In the genomic region with DNA sequence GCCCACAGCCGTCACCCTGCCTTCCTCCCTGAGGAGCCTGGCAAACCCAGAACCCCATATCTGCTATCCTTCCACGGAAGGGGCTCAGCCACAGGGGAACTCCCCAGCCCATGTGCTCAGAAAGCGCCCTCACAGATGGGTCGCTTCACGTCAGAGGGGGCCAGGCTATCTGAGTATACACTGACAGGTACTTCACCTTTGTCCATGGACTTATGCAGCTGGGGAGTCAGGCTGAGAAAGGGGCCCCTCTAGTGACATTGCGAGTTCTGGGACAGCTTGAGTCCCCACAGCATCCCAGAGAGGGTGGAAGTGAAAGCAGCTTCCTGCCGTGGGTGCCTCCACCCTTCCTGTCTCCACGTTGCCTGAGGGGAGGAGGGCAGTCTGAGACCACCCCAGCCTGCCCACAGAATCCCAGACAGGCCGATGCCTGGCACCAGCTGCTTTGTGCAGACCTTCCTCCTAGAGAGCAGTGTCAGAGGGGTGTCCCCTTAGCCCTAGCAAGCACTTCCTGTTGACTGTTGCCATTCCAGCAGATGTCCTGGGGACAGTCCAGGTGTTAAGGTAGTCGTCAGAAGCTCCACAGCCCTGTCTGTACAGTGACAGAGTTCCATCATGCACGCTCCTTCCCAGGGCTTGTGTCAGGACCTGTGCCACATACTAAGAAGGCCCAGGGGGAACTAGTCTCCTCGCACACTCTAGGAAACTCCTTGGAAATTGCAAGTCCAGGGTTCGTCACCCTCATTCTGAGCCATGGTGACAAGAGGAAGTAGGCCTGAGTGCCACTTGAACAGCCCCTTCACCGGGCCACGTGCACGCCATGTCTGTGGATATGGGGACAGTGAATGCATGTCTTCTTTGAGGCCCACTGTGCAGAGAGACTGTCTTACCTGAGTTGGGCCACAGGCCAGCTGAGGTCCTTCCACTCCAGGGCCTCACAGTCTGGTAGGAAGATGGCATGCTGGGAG, we compare ENCODE assay signal across 8 mouse cellular contexts. TPM values are rescaled to one million over a fixed set of nuclear protein-coding genes. Genes with fewer than 3 reads are reported as not detected.
A peak's percentile ranks its signal among the peaks of the same experiment; 100 is the strongest.
DNase-seq lines count a peak whose midpoint lies in the region; ATAC-seq and TF ChIP-seq lines count a peak whose summit lies in the region.

No protein-coding gene starts in this region.

- H3K27ac ChIP-seq in spleen, adult 2 months (ENCODE audit: insufficient read depth, low read length), result peak overlapping the region; percentile 15
- peak overlapping the region; percentile 60 for H3K27ac ChIP-seq in liver, postnatal 0 days (ENCODE audit: low read depth)
- H3K27ac ChIP-seq in cerebellum, adult 2 months (ENCODE audit: insufficient read depth, low read length), result no peak overlapping the region

- H3K36me3 ChIP-seq in spleen, adult 2 months (ENCODE audit: control insufficient read depth, insufficient read depth, low read length), result no peaks in the 10 kb centered on the region
- no peaks in the 10 kb centered on the region for H3K36me3 ChIP-seq in liver, postnatal 0 days (replicated peaks; ENCODE audit: insufficient read depth, low read length)

- intact Hi-C loops in left cerebral cortex, postnatal 4 days (cut with DNase I), result no loop called here

- H3K4me2 ChIP-seq in liver, postnatal 0 days (ENCODE audit: low read depth, low read length), result 0 out of 2 replicates have a peak overlapping the region, but pooled peaks have one; percentile 18

- H3K9ac ChIP-seq in liver, postnatal 0 days (replicated peaks), result no peak overlapping the region

- no peaks in the 10 kb centered on the region for H3K27me3 ChIP-seq in spleen, adult 2 months (ENCODE audit: control insufficient read depth, insufficient read depth, low read length)
- no peaks in the 10 kb centered on the region for H3K27me3 ChIP-seq in liver, postnatal 0 days (ENCODE audit: insufficient read depth, low read length)
- no peaks in the 10 kb centered on the region for H3K27me3 ChIP-seq in cerebellum, adult 2 months (ENCODE audit: control insufficient read depth, insufficient read depth, low read length)

- WGBS in spleen, adult 2 months, result 20% methylated on average over 16 of the region's 16 CpGs
- 41% methylated on average over 16 of the region's 16 CpGs for WGBS in liver, postnatal 0 days (ENCODE audit: insufficient replicate concordance)
- 89% methylated on average over 16 of the region's 16 CpGs for WGBS in cerebellum, adult 2 months

- TF ChIP-seq EP300 in liver, postnatal 0 days (IDR thresholded peaks at IDR 0.05; ENCODE audit: low read depth), result no peak

- H3K4me1 ChIP-seq in spleen, adult 2 months (ENCODE audit: control insufficient read depth, insufficient read depth, insufficient read length), result peaks cover 35% of the 10 kb centered on the region
- H3K4me1 ChIP-seq in liver, postnatal 0 days (ENCODE audit: insufficient read depth), result peaks cover 50% of the 10 kb centered on the region
- H3K4me1 ChIP-seq in cerebellum, adult 2 months (ENCODE audit: control insufficient read depth, insufficient read depth, low read length), result peaks cover 63% of the 10 kb centered on the region

- no peaks in the 10 kb centered on the region for H3K9me3 ChIP-seq in liver, postnatal 0 days (ENCODE audit: low read length)

- TF ChIP-seq POLR2A in spleen, adult 2 months (IDR thresholded peaks at IDR 0.05; ENCODE audit: low read depth, low read length), result no peak
- TF ChIP-seq POLR2A in cerebellum, adult 2 months (IDR thresholded peaks at IDR 0.05; ENCODE audit: borderline replicate concordance, insufficient read depth, low read length), result no peak

- no peak for DNase-seq in frontal cortex, postnatal 36 days (ENCODE audit: low spot score in 2 of 2)
- DNase-seq in spleen, adult 2 months (ENCODE audit: low read depth in 1 of 2, low spot score in 2 of 2), result no peak
- DNase-seq in spleen, adult 12 weeks (ENCODE audit: low spot score), result no peak
- no peak for DNase-seq in liver, postnatal 0 days
- no peak for DNase-seq in retina, postnatal 1 day
- no peak for DNase-seq in cerebellum, adult 2 months
- DNase-seq in left cerebral cortex, postnatal 4 days, result no peak

- ATAC-seq in frontal cortex, adult (ENCODE audit: low TSS enrichment), result 0 out of 2 replicates have a peak, but pooled peaks have one; percentile 1
- ATAC-seq in liver, postnatal 0 days, result peak; percentile 43

- TF ChIP-seq CTCF in spleen, adult 2 months (IDR thresholded peaks at IDR 0.05; ENCODE audit: extremely low read depth, insufficient read depth, insufficient read length, insufficient replicate concordance), result no peak
- TF ChIP-seq CTCF in liver, postnatal 0 days (IDR thresholded peaks at IDR 0.05; ENCODE audit: low read depth), result no peak
- no peak for TF ChIP-seq CTCF in cerebellum, adult 2 months (IDR thresholded peaks at IDR 0.05; ENCODE audit: borderline replicate concordance, insufficient read depth, low read depth, low read length)

- no peak overlapping the region for H3K4me3 ChIP-seq in spleen, adult 2 months (ENCODE audit: extremely low read depth, insufficient read depth, insufficient read length)
- H3K4me3 ChIP-seq in liver, postnatal 0 days (ENCODE audit: low read depth, low read length), result no peak overlapping the region
- H3K4me3 ChIP-seq in cerebellum, adult 2 months (replicated peaks; ENCODE audit: insufficient read depth, low read depth, low read length), result no peak overlapping the region

RNA-seq across cellular contexts. Expression of a gene that starts 5.6 kb away (rescaled TPM):
- 39.9 and 40.1 TPM in 2 replicates for polyA plus RNA-seq in spleen, adult 2 months (2012; rRNA removed)
- 1.8 and 1.9 TPM in 2 replicates for polyA plus RNA-seq in liver, postnatal 0 days (2015; fragmentation: Nextera tagmentation; extraction: Ambion mirVana)
- polyA plus RNA-seq in cerebellum, adult 2 months (2012; rRNA removed), result 34.9 and 41.8 TPM in 2 replicates
- total RNA-seq in left cerebral cortex, postnatal 4 days (2021), result 10 to 100 TPM; 24.7 to 26.7 TPM

RNA-seq across cellular contexts. Expression of a gene that starts 25.6 kb away (rescaled TPM):
- polyA plus RNA-seq in spleen, adult 2 months (2012; rRNA removed), result 10.7 and 18.8 TPM in 2 replicates
- polyA plus RNA-seq in liver, postnatal 0 days (2015; fragmentation: Nextera tagmentation; extraction: Ambion mirVana), result 22.8 and 24.4 TPM in 2 replicates
- polyA plus RNA-seq in cerebellum, adult 2 months (2012; rRNA removed), result 69.3 and 72.0 TPM in 2 replicates
- 1 to 10 TPM; 1.5 to 1.7 TPM for total RNA-seq in left cerebral cortex, postnatal 4 days (2021)

RNA-seq across cellular contexts. Expression of a gene that starts 50.2 kb away (rescaled TPM):
- polyA plus RNA-seq in spleen, adult 2 months (2012; rRNA removed), result 31.6 and 42.5 TPM in 2 replicates
- polyA plus RNA-seq in liver, postnatal 0 days (2015; fragmentation: Nextera tagmentation; extraction: Ambion mirVana), result 55.6 and 62.2 TPM in 2 replicates
- polyA plus RNA-seq in cerebellum, adult 2 months (2012; rRNA removed), result 33.6 and 34.6 TPM in 2 replicates
- total RNA-seq in left cerebral cortex, postnatal 4 days (2021), result 10 to 100 TPM; 25.3 to 25.9 TPM

Comparison
In these comparisons a context has a peak if more than half of its experiments do, and no peak if none do; other contexts are left out.
1. RNA of a gene that starts 5.6 kb away (polyA plus RNA-seq): 34.9 to 41.8 TPM in cerebellum, adult 2 months and 39.9 to 40.1 TPM in spleen, adult 2 months; 1.8 to 1.9 TPM in liver, postnatal 0 days; every median in the first group is over 10 times any median in the second.